Mouse (Mus musculus): ENCODE measurements around the gene Ddx56. TPM values are rescaled to one million over a fixed set of nuclear protein-coding genes. Genes with fewer than 3 reads are reported as not detected.
A peak's percentile ranks its signal among the peaks of the same experiment; 100 is the strongest.
"Not testable (repeated sequence)": the region's sequence is repeated elsewhere in the genome, so short reads cannot be mapped to it uniquely, and the experiment has no call there.

The Ddx56 gene
- total RNA-seq, 2 experiments from 2014 or later, result 12.8 to 14.0 TPM

- no peak for ATAC-seq (ENCODE audit: poor library complexity, severe bottlenecking)
Observed at GRCm38 (mm10) chr11:6266621-6267020, 951 bp downstream of the Ddx56 start.

DNA sequence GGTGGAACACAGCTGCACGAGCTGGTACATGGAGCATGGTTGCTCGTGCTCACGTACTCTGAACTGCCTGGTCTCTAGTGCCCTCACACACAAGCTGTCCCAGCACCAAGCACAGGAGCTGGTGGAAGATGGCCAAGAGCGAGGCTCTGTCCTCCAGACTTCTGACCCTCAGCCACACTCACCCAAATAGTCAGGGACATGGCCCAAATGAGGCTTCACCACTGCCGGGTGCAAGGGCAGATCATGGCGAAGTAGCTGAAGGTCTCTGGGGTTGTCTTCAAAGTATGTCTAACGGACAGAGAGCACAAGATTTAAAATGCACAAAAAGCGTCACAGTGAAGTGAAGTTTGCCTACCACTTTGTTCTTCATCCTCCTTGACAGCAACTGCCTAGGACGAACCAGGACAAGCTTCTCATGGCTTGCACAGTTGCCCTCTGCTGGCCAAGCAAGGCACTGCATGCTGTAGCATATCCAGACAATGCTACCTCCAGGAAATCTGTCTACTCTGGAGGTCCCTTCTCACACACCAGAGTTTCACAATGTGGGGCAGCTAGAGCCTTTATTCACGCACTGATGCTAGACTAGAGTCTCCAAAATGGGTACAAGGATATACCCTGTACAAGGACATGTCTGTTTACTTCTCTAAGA is 6.0 kb downstream of the Ddx56 start:
- peak; percentile 87 for ATAC-seq (ENCODE audit: poor library complexity, severe bottlenecking)

DNA sequence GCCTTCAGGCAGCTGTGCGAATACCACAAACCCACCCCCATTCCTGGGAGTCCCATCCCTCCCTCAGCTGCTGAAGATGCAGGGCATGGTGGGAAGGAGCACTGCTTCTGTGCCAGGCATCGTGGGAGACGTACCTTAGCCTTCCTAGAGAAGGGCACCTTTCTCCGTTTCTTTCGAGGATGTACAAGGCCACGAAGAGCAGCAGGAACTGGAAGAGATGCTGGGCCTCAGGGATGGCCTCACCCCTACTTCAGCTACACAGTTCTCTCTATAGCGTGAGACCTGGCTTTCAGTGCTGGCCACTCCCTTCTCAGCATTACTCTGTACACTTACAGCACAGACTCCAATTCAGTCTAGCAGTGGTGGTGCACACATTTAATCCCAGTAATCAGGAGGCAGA is 8.2 kb downstream of the Ddx56 start:
- no peak for ATAC-seq (ENCODE audit: poor library complexity, severe bottlenecking)

DNA sequence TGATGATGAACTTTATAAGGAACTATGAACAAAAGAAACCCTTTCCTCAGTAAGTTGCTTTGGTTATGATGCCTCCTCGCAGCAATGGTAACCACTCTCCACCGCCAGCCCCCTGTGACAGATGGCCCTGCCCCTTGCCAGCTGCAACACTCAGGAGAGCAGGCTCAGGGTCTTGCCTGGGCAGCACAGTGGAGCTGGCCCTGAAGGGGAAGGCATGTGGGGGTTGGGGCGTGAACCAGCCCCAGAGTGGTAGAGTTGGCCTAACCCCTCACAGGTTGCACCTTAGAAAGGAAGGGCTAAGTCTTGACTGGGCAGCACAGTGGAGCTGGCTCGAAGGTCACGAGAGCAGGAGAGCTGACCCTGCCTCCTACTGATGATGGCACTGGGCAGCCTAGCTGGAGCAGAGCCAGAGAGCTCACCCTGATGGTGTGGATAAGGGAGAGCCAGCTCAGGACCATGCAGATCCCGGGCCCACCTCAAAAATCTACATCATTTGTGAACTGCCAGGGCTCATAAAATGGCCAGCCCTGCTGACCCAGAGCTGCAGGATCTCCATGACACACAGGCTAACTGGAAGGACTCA is 11.0 kb downstream of the Ddx56 start:
- no peak for ATAC-seq (ENCODE audit: poor library complexity, severe bottlenecking)

DNA sequence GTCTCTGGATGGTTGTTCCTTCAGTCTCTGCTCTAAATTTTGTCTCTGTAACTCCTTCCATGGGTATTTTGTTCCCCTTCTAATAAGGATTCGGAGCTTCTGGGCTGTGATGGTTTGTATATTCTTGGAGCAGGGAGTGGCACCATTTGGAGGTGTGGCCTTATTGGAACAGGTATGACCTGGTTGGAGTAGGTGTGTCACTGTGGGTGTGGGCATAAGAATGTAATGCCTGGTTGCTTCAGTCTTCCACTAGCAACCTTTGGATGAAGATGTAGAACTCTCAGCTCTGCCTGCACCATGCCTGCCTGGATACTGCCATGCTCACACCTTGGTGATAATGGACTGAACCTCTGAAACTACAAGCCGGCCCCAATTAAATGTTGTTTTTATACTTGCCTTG is 13.0 kb downstream of the Ddx56 start:
- not testable (repeated sequence) for ATAC-seq (ENCODE audit: poor library complexity, severe bottlenecking)

DNA sequence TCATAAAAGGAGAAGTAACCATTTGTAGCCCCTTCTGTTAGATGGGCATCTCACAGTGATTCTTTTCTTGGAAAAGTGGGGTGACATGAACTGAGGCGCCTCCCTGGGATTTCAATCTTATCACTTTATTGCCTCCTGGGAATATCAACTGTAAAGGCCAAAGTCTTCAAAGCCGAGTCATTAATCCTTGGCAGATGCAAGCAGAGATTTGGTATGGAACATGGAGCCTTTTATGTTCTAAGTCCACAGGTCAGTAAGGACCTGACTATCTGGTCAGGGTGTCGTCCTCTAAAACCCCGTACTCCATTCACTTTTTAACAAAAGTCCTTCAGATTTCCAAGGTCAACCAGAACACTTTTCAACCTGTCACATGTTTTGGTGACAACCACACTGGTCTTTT is 14.7 kb downstream of the Ddx56 start:
- no peak for ATAC-seq (ENCODE audit: poor library complexity, severe bottlenecking)

GRCm38 (mm10) chr11:6252248-6252647 is 15.3 kb downstream of the Ddx56 start:
- ATAC-seq (ENCODE audit: poor library complexity, severe bottlenecking), result no peak

DNA sequence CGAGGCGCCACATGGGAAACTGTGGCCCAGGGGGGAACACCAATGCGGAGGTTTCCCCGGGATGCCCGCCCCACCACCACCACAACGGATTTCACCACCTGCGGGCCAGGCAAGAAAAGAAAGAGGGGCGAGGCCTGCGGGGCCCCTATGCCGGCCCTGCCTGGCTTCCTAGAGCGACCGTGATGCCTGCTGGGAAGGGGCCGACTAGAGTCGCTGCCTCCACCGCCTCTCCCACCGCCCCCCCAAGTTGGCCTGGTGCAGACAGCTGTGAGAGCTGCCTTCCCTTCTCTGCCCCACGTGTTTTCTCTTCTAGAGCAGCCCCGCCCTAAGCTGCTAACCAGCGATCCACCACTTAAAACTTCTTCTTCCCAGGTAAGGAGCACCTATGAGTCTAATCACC is 22.9 kb downstream of the Ddx56 start:
- no peak for ATAC-seq (ENCODE audit: poor library complexity, severe bottlenecking)

DNA sequence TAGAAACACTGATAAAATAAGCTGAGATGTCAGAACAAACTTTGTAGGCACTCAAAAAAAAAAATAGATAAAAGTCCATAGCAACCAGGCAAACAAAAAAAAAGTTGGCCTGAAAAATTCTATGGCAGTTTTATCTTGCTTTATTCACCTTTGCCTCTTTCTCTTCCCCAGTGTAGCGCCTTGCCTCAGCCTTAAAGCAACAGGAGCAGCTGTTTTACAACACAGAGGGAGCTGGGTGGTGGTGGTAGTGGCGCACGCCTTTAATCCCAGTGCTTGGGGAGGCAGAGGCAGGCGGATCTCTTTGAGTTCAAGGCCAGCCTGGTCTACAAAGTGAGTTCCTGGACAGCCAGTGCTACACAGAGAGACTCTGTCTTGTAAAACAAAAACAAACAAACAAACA is 34.5 kb downstream of the Ddx56 start:
- no peak for ATAC-seq (ENCODE audit: poor library complexity, severe bottlenecking)

- ATAC-seq (ENCODE audit: poor library complexity, severe bottlenecking), result no peak
Observed at GRCm38 (mm10) chr11:6230012-6230411, 37.6 kb downstream of the Ddx56 start, which contains the start of gene Npc1l1. TSS of gene Npc1l1 (minus strand) at chr11:6230143.

- ATAC-seq (ENCODE audit: poor library complexity, severe bottlenecking), result no peak
Observed at GRCm38 (mm10) chr11:6224541-6225229, 42.9 kb downstream of the Ddx56 start.

DNA sequence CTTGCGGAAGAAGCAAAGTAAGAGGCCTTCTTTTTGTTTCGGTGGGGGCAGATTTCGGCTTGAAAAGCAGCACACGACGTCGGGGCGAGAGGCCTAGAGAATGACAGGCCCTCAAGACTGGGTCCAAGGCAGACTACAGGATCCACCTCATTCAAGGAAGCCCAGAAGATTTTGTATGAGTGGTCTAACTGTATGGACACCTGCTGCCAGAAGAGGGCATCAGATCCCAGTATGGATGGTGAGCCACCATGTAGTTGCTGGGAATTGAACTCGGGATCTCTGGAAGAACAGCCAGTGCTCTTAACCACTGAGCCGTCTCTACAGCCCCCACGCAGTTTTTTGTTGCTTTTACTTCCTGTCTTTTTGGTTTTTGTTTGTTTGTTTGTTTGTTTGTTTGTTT is 45.4 kb downstream of the Ddx56 start:
- no peak for ATAC-seq (ENCODE audit: poor library complexity, severe bottlenecking)

DNA sequence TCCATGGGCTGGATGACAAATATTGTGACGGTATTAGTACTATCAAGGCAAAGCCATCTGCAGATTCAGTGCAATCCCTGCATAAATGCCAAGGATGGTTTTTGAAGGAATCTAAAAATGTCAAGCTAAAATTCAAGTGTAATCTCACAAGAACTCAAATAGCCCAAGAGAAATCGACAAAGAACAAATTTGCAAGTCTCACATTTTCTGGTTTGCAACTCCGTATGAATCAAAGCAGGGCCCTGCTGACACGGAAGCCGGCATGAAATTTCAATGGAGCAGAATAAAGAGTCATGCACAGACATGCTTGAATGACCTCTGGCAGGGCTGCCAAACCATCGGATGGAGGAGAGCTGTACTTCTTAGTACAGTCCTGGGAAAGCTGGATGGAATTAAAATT is 47.6 kb downstream of the Ddx56 start:
- ATAC-seq (ENCODE audit: poor library complexity, severe bottlenecking), result no peak

DNA sequence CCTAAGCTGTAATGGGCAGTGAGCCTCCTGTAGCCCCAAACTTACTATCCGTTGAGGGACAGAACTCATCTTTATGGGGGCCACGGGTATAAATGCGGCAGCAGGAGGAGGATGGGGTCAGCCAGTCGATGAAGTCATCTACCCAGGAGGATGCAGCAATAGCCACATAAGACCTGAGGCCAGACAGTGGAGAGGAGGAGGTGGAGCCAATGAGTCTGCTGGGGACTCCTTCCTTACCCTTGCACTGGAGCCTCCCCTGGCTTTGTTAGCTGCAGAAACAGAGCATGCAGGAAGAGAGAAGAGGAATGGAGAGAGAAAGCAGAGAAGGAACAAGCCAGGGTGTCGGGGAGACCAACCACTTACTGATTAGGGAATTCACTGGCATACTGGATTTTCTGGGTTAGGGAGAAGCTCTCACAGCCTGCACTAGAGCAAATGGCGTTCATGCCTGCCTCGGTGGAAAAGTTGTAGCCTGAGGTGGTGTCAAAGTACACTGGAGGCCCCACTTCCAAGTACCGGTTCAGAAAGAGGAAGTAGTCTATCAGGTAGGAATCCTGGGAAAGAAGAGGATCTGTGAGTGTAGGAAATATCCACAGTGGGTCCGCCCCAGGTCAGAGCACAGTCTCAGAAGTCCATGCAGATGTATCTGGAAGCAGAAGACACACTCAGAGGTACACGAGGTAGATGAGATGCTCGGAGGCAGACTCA is 49.2 kb downstream of the Ddx56 start:
- ATAC-seq (ENCODE audit: poor library complexity, severe bottlenecking), result no peak

DNA sequence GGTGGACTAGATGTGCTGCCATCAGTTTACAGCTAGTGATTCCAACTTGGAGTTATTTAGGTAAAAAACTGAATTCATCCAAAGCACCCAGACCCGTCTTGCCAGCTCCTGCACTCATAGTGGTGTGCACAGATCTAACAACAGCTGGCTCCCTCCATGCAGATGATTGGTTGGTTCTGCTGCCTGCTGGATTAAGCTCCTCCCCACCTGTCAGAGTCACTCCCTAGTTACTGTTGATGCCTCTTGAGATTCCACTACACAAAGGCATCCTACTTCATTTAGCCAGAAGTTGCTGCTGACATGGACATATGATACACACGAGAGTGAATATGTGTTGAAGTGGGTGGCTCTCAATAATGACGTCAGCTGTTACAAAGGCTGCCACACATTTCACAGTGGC is 50.7 kb downstream of the Ddx56 start:
- ATAC-seq (ENCODE audit: poor library complexity, severe bottlenecking), result no peak

Other genes starting within 250 kb of the Ddx56 start
- gene Camk2b, start 201.4 kb downstream of the Ddx56 start, total RNA-seq (2015), result 0.38 and 0.71 TPM in 2 replicates
- gene Camk2b, start 201.4 kb downstream of the Ddx56 start, total RNA-seq (2017), result 0.59 and 1.3 TPM in 2 replicates
- gene A730071L15Rik, start 67.7 kb downstream of the Ddx56 start, total RNA-seq (2015), result 0.09 and 0.57 TPM in 2 replicates
- not detected in 2 replicates for gene A730071L15Rik, start 67.7 kb downstream of the Ddx56 start, total RNA-seq (2017)
- gene Nudcd3, start 67.4 kb downstream of the Ddx56 start, total RNA-seq (2015), result 11.5 and 14.6 TPM in 2 replicates
- gene Nudcd3, start 67.4 kb downstream of the Ddx56 start, total RNA-seq (2017), result 25.0 and 25.6 TPM in 2 replicates
- gene Npc1l1, start 37.6 kb downstream of the Ddx56 start, total RNA-seq (2015), result not detected in 2 replicates
- not detected in 2 replicates for gene Npc1l1, start 37.6 kb downstream of the Ddx56 start, total RNA-seq (2017)
- 34.8 and 40.1 TPM in 2 replicates for gene Tmed4, start 7.1 kb upstream of the Ddx56 start, total RNA-seq (2015)
- gene Tmed4, start 7.1 kb upstream of the Ddx56 start, total RNA-seq (2017), result 35.1 and 35.8 TPM in 2 replicates
- gene Ogdh, start 23.9 kb upstream of the Ddx56 start, total RNA-seq (2015), result 92.5 and 99.3 TPM in 2 replicates
- 74.2 and 90.3 TPM in 2 replicates for gene Ogdh, start 23.9 kb upstream of the Ddx56 start, total RNA-seq (2017)
- 37.8 and 39.0 TPM in 2 replicates for gene Zmiz2, start 121.3 kb upstream of the Ddx56 start, total RNA-seq (2015)
- 7.9 and 12.6 TPM in 2 replicates for gene Zmiz2, start 121.3 kb upstream of the Ddx56 start, total RNA-seq (2017)
- gene Ppia, start 147.7 kb upstream of the Ddx56 start, total RNA-seq (2015), result 3,541 and 3,784 TPM in 2 replicates
- 1,457 and 1,607 TPM in 2 replicates for gene Ppia, start 147.7 kb upstream of the Ddx56 start, total RNA-seq (2017)
- 235 and 240 TPM in 2 replicates for gene H2afv, start 176.7 kb upstream of the Ddx56 start, total RNA-seq (2015)
- 173 and 184 TPM in 2 replicates for gene H2afv, start 176.7 kb upstream of the Ddx56 start, total RNA-seq (2017)
- 54.1 and 63.5 TPM in 2 replicates for gene Purb, start 208.1 kb upstream of the Ddx56 start, total RNA-seq (2015)
- 43.7 and 56.3 TPM in 2 replicates for gene Purb, start 208.1 kb upstream of the Ddx56 start, total RNA-seq (2017)